Mouse (Mus musculus): Measurements from ENCODE around the gene Ampd3. TPM values are rescaled to one million over a fixed set of nuclear protein-coding genes. Genes with fewer than 3 reads are reported as not detected.

Gene Ampd3
- 1.0 and 1.5 TPM in 2 replicates for polyA plus RNA-seq (2016; fragmentation: Nextera tagmentation; extraction: Ambion mirVana)

DNA sequence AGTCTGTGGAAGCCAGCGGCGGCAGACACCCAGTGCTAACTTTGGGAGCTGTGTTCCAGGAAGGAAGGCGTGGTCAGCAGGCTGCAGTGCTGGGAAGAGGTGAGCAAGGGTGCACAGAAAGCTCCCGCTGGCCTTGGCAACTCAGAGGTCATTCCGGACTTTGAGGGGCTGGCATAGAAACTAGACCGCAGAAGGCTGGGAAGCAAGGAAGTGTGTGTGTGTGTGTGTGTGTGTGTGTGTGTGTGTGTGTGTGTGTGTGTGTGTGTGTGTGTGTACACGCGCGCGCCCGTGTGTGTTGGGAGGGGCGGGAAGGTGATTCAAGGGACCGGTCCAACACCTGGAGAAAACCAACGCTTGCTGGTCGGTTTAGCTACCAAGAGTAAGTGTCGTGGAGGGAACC lies at the start of gene Ampd3:
Ampd3 (plus strand) TSS at position 206 of the 400 bp plus-strand sequence.
- Histone ChIP-seq H3K9me3 (no peaks in the 10 kb centered on the region), H3K27ac (replicated peaks) (peak within 1 kb of the TSS; percentile 68), H3K27me3 (replicated peaks; ENCODE audit: low read depth, poor library complexity, severe bottlenecking) (peaks cover 63% of the 10 kb centered on the region), H3K4me1 (peaks cover 18% of the 10 kb centered on the region), H3K36me3 (replicated peaks) (no peaks in the 10 kb centered on the region), H3K4me3 (peak within 1 kb of the TSS; percentile 68)
- peak; percentile 19 for DNase-seq (ENCODE audit: low spot score)
- WGBS: 16% methylated on average over 16 of the region's 16 CpGs

- Histone ChIP-seq H3K9me3 (no peaks in the 10 kb centered on the region), H3K27me3 (replicated peaks; ENCODE audit: low read depth, poor library complexity, severe bottlenecking) (no peaks in the 10 kb centered on the region), H3K27ac (replicated peaks) (no peak overlapping the region), H3K36me3 (replicated peaks) (no peaks in the 10 kb centered on the region), H3K4me1 (peaks cover 6% of the 10 kb centered on the region; the same call in 1 of the 2 replicates), H3K4me3 (no peak overlapping the region)
- DNase-seq (ENCODE audit: low spot score): no peak
- WGBS: 80% methylated on average over 6 of the region's 6 CpGs
Observed at GRCm38 (mm10) chr7:110718505-110718904, 49.5 kb upstream of the Ampd3 start.

DNA sequence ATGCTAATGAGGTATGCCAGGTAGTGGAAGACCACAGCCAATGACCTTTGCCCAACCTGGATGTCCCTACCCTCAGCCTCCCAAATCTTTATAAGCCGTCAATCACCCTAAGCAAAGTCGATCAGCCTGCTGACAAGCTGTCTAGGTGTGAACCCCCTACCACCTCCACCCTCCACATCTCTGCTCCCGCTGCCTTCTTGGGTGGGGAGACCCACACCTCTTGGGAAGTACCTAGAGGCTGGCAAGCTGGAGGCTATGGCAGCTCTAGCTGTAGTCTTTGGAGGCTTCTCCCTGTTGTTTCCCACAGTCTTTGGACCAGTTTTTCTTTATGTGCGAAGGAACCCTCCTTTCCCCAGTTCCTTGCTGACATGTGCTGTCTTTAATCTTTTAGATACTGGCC lies 48.1 kb upstream of the Ampd3 start:
- Histone ChIP-seq H3K27me3 (replicated peaks; ENCODE audit: low read depth, poor library complexity, severe bottlenecking) (no peaks in the 10 kb centered on the region), H3K4me1 (peaks cover 6% of the 10 kb centered on the region; the same call in 1 of the 2 replicates), H3K27ac (replicated peaks) (no peak overlapping the region), H3K36me3 (replicated peaks) (no peaks in the 10 kb centered on the region), H3K9me3 (no peaks in the 10 kb centered on the region), H3K4me3 (no peak overlapping the region)
- DNase-seq (ENCODE audit: low spot score): no peak
- 84% methylated on average over 4 of the region's 4 CpGs for WGBS

- DNase-seq (ENCODE audit: low spot score): no peak
- no peak overlapping the region for H3K4me3 ChIP-seq
- no peak overlapping the region for H3K27ac ChIP-seq (replicated peaks)
- H3K27me3 ChIP-seq (replicated peaks; ENCODE audit: low read depth, poor library complexity, severe bottlenecking): no peaks in the 10 kb centered on the region
- no peaks in the 10 kb centered on the region for H3K36me3 ChIP-seq (replicated peaks)
- H3K9me3 ChIP-seq: no peaks in the 10 kb centered on the region
- peaks cover 6% of the 10 kb centered on the region; the same call in 1 of the 2 replicates for H3K4me1 ChIP-seq
- WGBS: 84% methylated on average over 4 of the region's 4 CpGs
Observed at GRCm38 (mm10) chr7:110722183-110722582, 45.8 kb upstream of the Ampd3 start.

DNA sequence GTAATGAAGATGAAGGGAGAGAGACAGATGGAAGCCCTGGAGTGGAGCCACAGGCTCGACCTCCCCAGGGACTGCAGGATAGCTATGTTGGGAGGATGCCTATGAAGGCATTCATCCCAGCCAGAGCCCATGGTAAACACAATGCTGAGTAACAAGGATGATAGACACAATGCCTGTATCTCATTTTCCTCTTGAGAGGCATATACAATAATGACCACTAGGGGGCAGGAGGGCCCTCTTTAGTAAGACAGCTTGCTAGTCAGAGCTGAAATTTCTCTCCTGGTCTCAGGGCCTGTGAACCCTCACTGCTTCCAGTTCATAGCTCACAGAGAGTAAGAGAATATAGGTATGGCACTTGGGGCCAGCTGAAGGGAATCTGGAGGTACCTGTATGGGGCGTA lies 41.0 kb upstream of the Ampd3 start:
- Histone ChIP-seq H3K4me3 (no peak overlapping the region), H3K4me1 (peaks cover 21% of the 10 kb centered on the region), H3K9me3 (no peaks in the 10 kb centered on the region), H3K36me3 (replicated peaks) (no peaks in the 10 kb centered on the region), H3K27ac (replicated peaks) (no peak overlapping the region), H3K27me3 (replicated peaks; ENCODE audit: low read depth, poor library complexity, severe bottlenecking) (no peaks in the 10 kb centered on the region)
- WGBS: 34% methylated on average over 2 of the region's 2 CpGs
- DNase-seq (ENCODE audit: low spot score): peak; percentile 57

- Histone ChIP-seq H3K27ac (replicated peaks) (no peak overlapping the region), H3K4me1 (peaks cover 23% of the 10 kb centered on the region), H3K27me3 (replicated peaks; ENCODE audit: low read depth, poor library complexity, severe bottlenecking) (no peaks in the 10 kb centered on the region), H3K9me3 (no peaks in the 10 kb centered on the region), H3K36me3 (replicated peaks) (no peaks in the 10 kb centered on the region), H3K4me3 (no peak overlapping the region)
- 57% methylated on average over 3 of the region's 3 CpGs for WGBS
- DNase-seq (ENCODE audit: low spot score): peak; percentile 36
Observed at GRCm38 (mm10) chr7:110728876-110729275, 39.1 kb upstream of the Ampd3 start.

GRCm38 (mm10) chr7:110729295-110729694 lies 38.7 kb upstream of the Ampd3 start:
- peaks cover 23% of the 10 kb centered on the region for H3K4me1 ChIP-seq
- H3K36me3 ChIP-seq (replicated peaks): no peaks in the 10 kb centered on the region
- DNase-seq (ENCODE audit: low spot score): no peak
- WGBS: 74% methylated on average over 6 of the region's 6 CpGs
- H3K9me3 ChIP-seq: no peaks in the 10 kb centered on the region
- no peak overlapping the region for H3K27ac ChIP-seq (replicated peaks)
- no peaks in the 10 kb centered on the region for H3K27me3 ChIP-seq (replicated peaks; ENCODE audit: low read depth, poor library complexity, severe bottlenecking)
- no peak overlapping the region for H3K4me3 ChIP-seq

- H3K27ac ChIP-seq (replicated peaks): peak overlapping the region; percentile 77
- H3K9me3 ChIP-seq: peaks cover 3% of the 10 kb centered on the region; the same call in 1 of the 2 replicates
- no peaks in the 10 kb centered on the region for H3K36me3 ChIP-seq (replicated peaks)
- H3K27me3 ChIP-seq (replicated peaks; ENCODE audit: low read depth, poor library complexity, severe bottlenecking): no peaks in the 10 kb centered on the region
- H3K4me1 ChIP-seq: peaks cover 23% of the 10 kb centered on the region
- H3K4me3 ChIP-seq: no peak overlapping the region
- 53% methylated on average over 6 of the region's 6 CpGs for WGBS
- peak; percentile 34 for DNase-seq (ENCODE audit: low spot score)
Observed at GRCm38 (mm10) chr7:110731091-110731967, 36.7 kb upstream of the Ampd3 start.

- 85% methylated on average over 12 of the region's 12 CpGs for WGBS
- peak overlapping the region; percentile 77 for H3K27ac ChIP-seq (replicated peaks)
Observed at GRCm38 (mm10) chr7:110732001-110732632, 35.9 kb upstream of the Ampd3 start.

GRCm38 (mm10) chr7:110736914-110737313 lies 31.1 kb upstream of the Ampd3 start:
- 44% methylated on average over 2 of the region's 2 CpGs for WGBS
- Histone ChIP-seq H3K4me1 (peaks cover 26% of the 10 kb centered on the region), H3K27ac (replicated peaks) (no peak overlapping the region), H3K9me3 (peaks cover 12% of the 10 kb centered on the region; the same call in 1 of the 2 replicates), H3K4me3 (no peak overlapping the region), H3K36me3 (replicated peaks) (no peaks in the 10 kb centered on the region), H3K27me3 (replicated peaks; ENCODE audit: low read depth, poor library complexity, severe bottlenecking) (no peaks in the 10 kb centered on the region)
- no peak for DNase-seq (ENCODE audit: low spot score)

More at GRCm38 (mm10) chr7:110732001-110732632, 35.9 kb upstream of the Ampd3 start:
- H3K9me3 ChIP-seq: peaks cover 6% of the 10 kb centered on the region; the same call in 1 of the 2 replicates
- peaks cover 23% of the 10 kb centered on the region for H3K4me1 ChIP-seq
- H3K4me3 ChIP-seq: no peak overlapping the region
- no peak for DNase-seq (ENCODE audit: low spot score)
- no peaks in the 10 kb centered on the region for H3K27me3 ChIP-seq (replicated peaks; ENCODE audit: low read depth, poor library complexity, severe bottlenecking)
- H3K36me3 ChIP-seq (replicated peaks): no peaks in the 10 kb centered on the region

- no peak overlapping the region for H3K27ac ChIP-seq (replicated peaks)
- no peaks in the 10 kb centered on the region for H3K36me3 ChIP-seq (replicated peaks)
- no peaks in the 10 kb centered on the region for H3K27me3 ChIP-seq (replicated peaks; ENCODE audit: low read depth, poor library complexity, severe bottlenecking)
- 40% methylated on average over 5 of the region's 5 CpGs for WGBS
- H3K4me1 ChIP-seq: peaks cover 23% of the 10 kb centered on the region
- DNase-seq (ENCODE audit: low spot score): no peak
- H3K9me3 ChIP-seq: peaks cover 12% of the 10 kb centered on the region; the same call in 1 of the 2 replicates
- H3K4me3 ChIP-seq: no peak overlapping the region
Observed at GRCm38 (mm10) chr7:110739764-110740163, 28.2 kb upstream of the Ampd3 start.

GRCm38 (mm10) chr7:110740188-110740587 lies 27.8 kb upstream of the Ampd3 start:
- Histone ChIP-seq H3K27ac (replicated peaks) (no peak overlapping the region; the same call in 1 of the 2 replicates), H3K4me1 (peaks cover 23% of the 10 kb centered on the region), H3K27me3 (replicated peaks; ENCODE audit: low read depth, poor library complexity, severe bottlenecking) (no peaks in the 10 kb centered on the region), H3K9me3 (peaks cover 12% of the 10 kb centered on the region; the same call in 1 of the 2 replicates), H3K4me3 (no peak overlapping the region), H3K36me3 (replicated peaks) (no peaks in the 10 kb centered on the region)
- WGBS: 37% methylated on average over 2 of the region's 2 CpGs
- peak; percentile 31 for DNase-seq (ENCODE audit: low spot score)
